Mouse (Mus musculus) ES-E14 (cell line): ENCODE measurements around the gene Dock2.

Experiments
- CHD2 ChIP-seq: IDR thresholded peaks from 2 replicates; pipeline ENCODE4 v1.6.1; 2014; ENCODE audit warnings: mild to moderate bottlenecking, low read depth, low read length, inconsistent platforms
- MAFK ChIP-seq: IDR thresholded peaks from 2 replicates; pipeline ENCODE4 v1.6.1; 2014; ENCODE audit warnings: mild to moderate bottlenecking, low read depth, low read length, inconsistent platforms; ENCODE audit not compliant: insufficient read depth

DNA sequence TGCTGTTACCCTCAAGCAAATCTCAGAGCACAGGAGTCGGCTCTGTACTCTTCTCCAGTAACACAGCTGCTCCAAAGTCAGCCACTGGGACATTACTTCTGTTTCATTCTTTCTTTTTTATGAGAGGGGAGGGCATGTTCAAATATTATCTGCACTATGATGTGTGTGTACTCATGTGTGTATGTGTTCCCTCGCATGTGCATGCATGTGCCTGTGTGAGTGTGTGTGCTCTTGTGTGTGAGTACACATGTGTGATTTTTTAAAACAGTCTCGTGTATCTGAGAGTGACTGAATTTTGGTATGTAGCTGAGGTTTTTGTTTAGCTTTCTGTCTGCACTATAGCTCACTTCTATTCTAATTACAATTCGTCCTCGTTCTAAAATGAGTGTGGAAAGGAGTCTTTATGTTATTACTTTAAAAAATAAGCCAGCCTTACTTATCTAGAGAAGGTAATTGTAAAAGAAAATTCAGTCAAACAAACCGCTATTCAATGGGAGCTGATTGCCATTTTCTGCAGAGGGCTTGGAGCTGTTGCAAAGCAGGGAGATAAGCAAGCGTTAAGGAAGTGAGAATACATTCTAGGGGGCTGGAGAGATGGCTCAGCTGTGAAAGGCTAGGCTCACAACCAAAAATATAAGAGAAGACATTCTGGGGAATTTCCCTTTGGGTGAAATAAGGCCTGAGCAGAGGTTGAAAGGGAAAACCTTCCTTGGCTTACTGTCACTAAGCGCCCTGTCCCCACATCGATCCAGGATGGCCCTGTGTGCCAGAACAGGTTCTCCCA, 589.3 kb downstream of the Dock2 start:
- TF ChIP-seq MAFK, result no peak
- TF ChIP-seq CHD2, result no peak
